Mouse (Mus musculus) bone marrow, adult 2 months (tissue): Measurements from ENCODE around the gene Fam19a3. TPM values are rescaled to one million over a fixed set of nuclear protein-coding genes. Genes with fewer than 3 reads are reported as not detected.
A peak's percentile ranks its signal among the peaks of the same experiment; 100 is the strongest.
"Not testable (repeated sequence)": the region's sequence is repeated elsewhere in the genome, so short reads cannot be mapped to it uniquely, and the experiment has no call there.

ENCODE experiments used
- H3K27ac ChIP-seq: fragments of 200-500 bp; 2 replicates; pipeline ENCODE4 v1.5.1; 2012; ENCODE audit warnings: low read depth, mild to moderate bottlenecking, control low read depth, inconsistent platforms, low read length; ENCODE audit not compliant: control insufficient read depth, poor library complexity, insufficient read depth
- H3K4me1 ChIP-seq: fragments of 200-500 bp; 2 replicates; pipeline ENCODE4 v1.6.1; 2011; ENCODE audit warnings: low read length; ENCODE audit not compliant: control insufficient read depth, insufficient read depth
- H3K4me3 ChIP-seq: fragments of 200-500 bp; replicated peaks from 2 replicates; pipeline ENCODE3; 2011; ENCODE audit warnings: mild to moderate bottlenecking, low read depth, low read length, control low read depth; ENCODE audit not compliant: control insufficient read depth
- CTCF ChIP-seq: fragments of 200-500 bp; IDR thresholded peaks from 2 replicates; pipeline ENCODE4 v1.5.1; 2011; ENCODE audit warnings: low read length, control low read depth; ENCODE audit not compliant: control insufficient read depth, insufficient read depth
- POLR2A ChIP-seq: fragments of 200-500 bp; IDR thresholded peaks from 2 replicates; pipeline ENCODE4 v1.6.1; 2011; ENCODE audit warnings: low read depth, mild to moderate bottlenecking, control low read depth, low read length, borderline replicate concordance; ENCODE audit not compliant: control insufficient read depth
- WGBS: fragments of 180-500 bp; shearing (Covaris S2); methylation state at CpG from one replicate; pipeline ENCODE4 v1.1.7; 2018; 5-methylcytosine and 5-hydroxymethylcytosine counted together
- polyA plus RNA-seq: library from polyadenylated mRNA; stranded (reverse); fragments of >200 nt; gene quantifications from 2 replicates; pipeline ENCODE4 v1.2.4, GENCODE M21; 2011; ENCODE audit warnings: low replicate concordance; ENCODE audit not compliant: missing spikeins, insufficient read depth, insufficient read length

The Fam19a3 gene
- polyA plus RNA-seq, 1 experiment, result not detected

DNA sequence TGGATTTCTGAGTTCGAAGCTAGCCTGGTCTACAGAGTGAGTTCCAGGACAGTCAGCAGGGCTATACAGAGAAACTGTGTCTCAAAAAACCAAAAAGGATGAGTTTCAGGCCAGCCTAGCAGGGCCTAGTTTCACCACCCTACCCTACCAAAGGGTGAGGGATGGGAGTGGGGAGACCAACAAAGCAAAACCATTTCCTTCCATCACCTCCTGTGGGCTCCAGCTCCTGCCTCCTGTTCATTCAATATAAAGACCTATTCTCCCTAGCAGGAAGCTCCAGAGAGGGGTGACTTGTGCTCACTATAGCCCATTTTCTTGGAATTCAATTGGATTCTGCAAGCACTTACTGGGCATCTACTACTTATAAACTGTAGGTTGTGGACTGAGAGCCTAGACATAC lies 33.1 kb upstream of the Fam19a3 start:
- Histone ChIP-seq H3K4me3 (no peak overlapping the region), H3K4me1 (no peaks in the 10 kb centered on the region)
- TF ChIP-seq POLR2A (no peak), CTCF (no peak)

DNA sequence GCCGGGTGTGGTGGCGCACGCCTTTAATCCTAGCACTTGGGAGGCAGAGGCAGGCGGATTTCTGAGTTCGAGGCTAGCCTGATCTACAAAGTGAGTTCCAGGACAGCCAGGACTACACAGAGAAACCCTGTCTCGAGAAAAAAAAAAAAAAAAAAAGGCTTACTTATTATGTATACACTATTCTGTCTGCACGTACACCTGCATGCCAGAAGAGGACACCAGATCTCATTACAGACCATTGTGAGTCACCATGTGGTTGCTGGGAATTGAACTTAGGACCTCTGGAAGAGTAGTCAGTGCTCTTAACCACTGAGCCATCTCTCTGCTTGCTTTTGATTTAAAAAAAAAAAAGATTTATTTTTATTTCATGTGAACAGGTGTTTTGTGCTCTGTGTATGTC lies 31.6 kb upstream of the Fam19a3 start:
- H3K4me3 ChIP-seq, H3K27ac ChIP-seq, H3K4me1 ChIP-seq: not testable (repeated sequence)
- WGBS, result 80% methylated on average over 7 of the region's 7 CpGs

More for the DNA sequence above, 33.1 kb upstream of the Fam19a3 start:
- no peak overlapping the region for H3K27ac ChIP-seq
- WGBS, result 86% methylated on average over 1 of the region's 1 CpGs

DNA sequence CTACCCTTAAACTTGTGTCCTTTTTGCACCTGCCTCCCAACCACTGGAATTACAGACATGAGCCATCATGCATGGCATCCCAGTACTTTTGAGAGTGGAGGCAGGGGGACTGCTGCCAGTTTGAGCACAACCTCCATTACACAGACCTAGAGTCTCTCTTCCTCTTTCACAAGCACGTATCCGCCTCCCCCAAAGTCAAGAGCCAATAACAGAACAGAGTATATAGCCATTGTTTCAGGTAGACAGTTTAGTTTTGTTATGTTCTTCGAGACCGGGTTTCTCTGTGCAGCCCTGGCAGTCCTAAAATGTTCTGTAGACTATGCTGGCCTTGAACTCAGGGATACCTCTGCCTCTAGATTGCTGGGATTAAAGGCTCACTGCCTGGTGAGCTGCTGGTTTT lies 30.6 kb upstream of the Fam19a3 start:
- WGBS, result 73% methylated on average over 4 of the region's 4 CpGs
- H3K27ac ChIP-seq, result no peak overlapping the region
- no peak for TF ChIP-seq CTCF
- TF ChIP-seq POLR2A, result no peak
- no peaks in the 10 kb centered on the region for H3K4me1 ChIP-seq
- H3K4me3 ChIP-seq, result no peak overlapping the region

DNA sequence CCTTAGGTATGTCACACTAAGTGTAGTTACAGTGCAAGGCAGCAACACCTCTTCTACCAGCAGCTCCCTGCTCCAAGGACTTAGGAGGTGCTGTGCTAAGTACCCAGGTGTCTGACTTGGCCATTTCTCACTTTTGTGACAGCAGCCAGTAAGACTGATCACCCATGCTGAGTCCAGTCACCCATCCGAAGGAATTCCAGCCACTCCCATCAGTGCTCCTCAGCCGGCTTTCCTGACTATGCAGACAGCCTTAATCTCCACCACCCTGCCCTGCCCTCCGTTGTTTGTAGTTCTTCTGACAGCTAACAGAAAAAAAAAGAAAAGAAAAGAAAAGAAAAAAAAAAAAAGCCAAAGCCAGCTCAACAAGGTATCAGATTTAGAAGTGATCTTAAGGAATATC lies 30.1 kb upstream of the Fam19a3 start:
- Histone ChIP-seq H3K4me3 (no peak overlapping the region), H3K27ac (no peak overlapping the region), H3K4me1 (no peaks in the 10 kb centered on the region)
- TF ChIP-seq CTCF (no peak), POLR2A (no peak)
- 85% methylated on average over 3 of the region's 3 CpGs for WGBS

DNA sequence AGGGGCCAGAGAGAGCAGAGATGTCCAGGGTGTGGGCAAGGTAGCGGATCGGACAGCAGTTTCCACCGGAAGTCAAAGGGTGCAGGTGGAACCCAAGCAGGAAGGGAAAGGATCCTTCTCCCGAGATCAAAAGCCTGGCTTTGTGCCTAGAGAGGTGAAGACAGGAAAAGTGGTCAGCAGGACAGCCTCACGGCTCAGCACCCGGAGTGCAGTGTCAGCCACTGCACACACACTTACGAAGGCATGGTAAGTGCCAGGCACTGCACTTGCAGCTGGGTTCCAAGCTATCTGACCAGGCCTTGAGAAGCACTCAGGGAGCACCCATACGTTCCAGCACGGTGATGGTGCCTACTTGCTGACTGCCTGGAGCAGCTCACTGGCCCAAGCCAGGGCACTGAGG lies 23.9 kb upstream of the Fam19a3 start:
- 87% methylated on average over 9 of the region's 9 CpGs for WGBS
- TF ChIP-seq POLR2A (0 out of 2 replicates have a peak, but pooled peaks have one; percentile 7), CTCF (no peak)
- no peak overlapping the region for H3K27ac ChIP-seq
- no peaks in the 10 kb centered on the region for H3K4me1 ChIP-seq
- no peak overlapping the region for H3K4me3 ChIP-seq

DNA sequence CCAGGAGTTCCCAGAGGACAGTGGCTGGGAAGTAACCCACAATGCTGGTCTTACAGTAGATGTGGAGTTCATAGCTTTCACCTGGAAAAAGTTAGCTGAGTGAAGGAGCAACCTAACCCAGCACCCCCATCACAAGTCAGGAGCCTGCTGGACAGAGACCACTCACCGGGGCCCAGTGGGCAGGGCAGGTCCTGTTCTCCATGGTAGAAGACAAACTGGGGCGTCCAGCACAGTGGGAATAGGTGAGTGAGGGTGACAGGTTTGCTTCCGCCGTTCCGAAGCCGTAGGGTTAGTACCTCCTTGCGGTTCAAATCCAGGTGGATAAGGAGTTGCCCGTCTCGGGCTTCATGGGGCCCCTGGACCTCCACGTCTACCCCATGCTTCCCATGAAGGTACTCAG lies 22.7 kb upstream of the Fam19a3 start:
- WGBS, result 89% methylated on average over 10 of the region's 10 CpGs
- no peak overlapping the region for H3K4me3 ChIP-seq
- TF ChIP-seq POLR2A, result no peak
- TF ChIP-seq CTCF, result no peak

DNA sequence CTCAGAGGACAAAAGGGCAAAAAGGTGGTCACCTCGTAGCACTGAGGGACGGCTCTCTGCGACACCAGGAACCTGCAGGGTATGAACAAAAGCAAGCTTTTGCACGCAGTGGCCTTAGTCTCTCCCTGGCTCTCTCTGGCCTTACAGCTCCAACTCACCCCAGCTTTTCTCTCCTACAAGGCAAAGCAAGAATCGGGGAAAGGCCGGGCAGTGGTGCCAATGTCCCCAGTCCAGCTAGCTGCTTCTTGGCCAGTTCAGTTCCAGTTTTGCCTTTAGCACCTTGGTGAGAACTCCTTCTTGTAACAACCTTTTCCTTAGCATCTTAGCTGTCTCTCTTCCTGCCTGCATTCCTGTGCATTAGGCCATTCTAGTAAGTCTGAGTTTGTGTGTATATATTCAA lies 19.8 kb upstream of the Fam19a3 start:
- Histone ChIP-seq H3K4me1 (no peaks in the 10 kb centered on the region), H3K27ac (no peak overlapping the region), H3K4me3 (no peak overlapping the region)
- 89% methylated on average over 6 of the region's 6 CpGs for WGBS
- no peak for TF ChIP-seq POLR2A
- TF ChIP-seq CTCF, result no peak

More for the DNA sequence above, 22.7 kb upstream of the Fam19a3 start:
- H3K4me1 ChIP-seq, result no peaks in the 10 kb centered on the region
- no peak overlapping the region for H3K27ac ChIP-seq

DNA sequence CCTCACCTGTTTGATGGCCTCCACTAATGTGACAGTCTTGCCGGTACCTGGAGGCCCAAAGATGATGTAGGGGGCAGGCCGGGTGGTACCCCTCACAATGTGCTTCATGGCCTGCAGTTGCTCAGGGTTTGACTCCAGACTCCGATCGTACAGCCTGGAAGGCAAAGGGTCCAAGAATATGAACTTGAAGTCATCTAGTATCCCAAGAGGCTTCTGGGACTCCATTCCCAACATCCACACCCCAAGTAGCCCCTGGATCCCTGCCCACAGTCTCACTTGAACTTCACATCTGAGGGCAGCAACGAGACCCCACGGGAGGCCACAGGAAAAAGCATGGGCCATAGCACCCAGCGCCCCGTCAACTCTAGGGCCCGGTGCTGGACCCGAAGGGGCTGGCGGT lies 19.0 kb upstream of the Fam19a3 start:
- no peak overlapping the region for H3K27ac ChIP-seq

DNA sequence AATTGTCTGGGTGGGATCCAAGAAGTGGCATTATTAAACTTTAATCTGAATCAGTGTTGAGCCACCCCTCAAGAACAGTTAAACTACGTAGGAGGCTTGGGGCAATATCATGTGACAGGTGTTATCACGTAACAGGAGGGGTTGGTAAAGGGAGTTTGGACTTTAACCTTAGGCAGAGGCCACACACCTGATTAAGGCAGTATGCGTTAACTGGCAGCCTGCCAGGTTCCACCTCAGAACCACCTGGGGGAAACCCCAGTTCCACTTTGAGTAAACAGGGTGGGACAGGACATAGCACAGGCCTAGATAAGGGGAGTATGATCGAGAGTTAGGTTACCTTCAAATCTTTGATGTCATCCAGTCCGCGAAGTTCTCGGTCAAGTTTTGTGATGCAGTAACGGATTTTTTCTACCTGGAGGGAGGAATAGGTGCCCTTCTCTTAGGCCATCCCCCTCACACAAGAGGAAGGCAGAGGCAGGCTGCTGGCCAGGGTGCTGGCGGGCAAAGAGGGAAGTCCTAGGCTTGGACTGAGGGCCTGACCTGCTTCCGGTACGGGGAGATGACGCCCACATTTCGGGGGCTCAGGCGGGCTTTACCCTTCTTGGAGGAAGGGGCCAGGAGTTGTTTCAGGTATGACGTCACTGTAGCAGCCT lies 14.9 kb upstream of the Fam19a3 start:
- no peak overlapping the region for H3K4me3 ChIP-seq
- TF ChIP-seq POLR2A (no peak), CTCF (no peak)
- WGBS, result 83% methylated on average over 15 of the region's 15 CpGs
- H3K27ac ChIP-seq, result no peak overlapping the region
- H3K4me1 ChIP-seq, result no peaks in the 10 kb centered on the region

More for the DNA sequence above, 19.0 kb upstream of the Fam19a3 start:
- TF ChIP-seq CTCF (no peak), POLR2A (no peak)
- no peaks in the 10 kb centered on the region for H3K4me1 ChIP-seq
- 93% methylated on average over 11 of the region's 11 CpGs for WGBS
- no peak overlapping the region for H3K4me3 ChIP-seq

DNA sequence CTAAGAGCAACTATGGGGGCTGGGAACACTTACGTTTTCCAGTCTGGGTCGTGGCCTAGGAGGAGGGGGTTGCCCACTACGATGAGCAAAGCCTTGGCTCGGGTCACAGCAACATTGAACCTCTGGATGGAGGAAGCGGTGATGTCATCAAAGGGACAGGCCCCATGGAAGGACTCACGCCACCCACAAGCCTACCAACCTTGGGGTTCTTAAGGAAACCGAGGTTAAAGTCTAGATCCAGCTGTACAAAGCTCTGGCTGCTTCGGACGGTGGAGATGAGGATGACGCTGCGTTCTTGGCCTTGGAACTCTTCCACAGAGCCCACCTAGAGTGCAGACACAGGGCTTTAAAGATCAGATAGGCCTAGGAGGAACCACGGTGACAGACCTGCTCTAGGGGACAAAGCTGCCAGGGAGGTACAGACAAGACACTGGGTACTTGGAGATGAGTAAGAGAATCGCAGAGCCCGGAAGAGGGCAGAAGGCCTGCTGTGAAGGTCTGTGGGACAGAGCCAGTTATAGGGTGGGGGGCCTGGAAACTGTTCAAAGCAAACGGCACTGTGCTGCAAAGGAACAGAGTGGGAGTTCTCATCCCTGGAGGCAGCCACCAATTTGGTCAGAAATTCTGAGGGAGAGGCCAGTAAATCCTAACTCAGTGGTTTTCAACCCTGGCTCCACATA lies 14.2 kb upstream of the Fam19a3 start:
- no peaks in the 10 kb centered on the region for H3K4me1 ChIP-seq
- H3K4me3 ChIP-seq, result no peak overlapping the region
- TF ChIP-seq CTCF (no peak), POLR2A (no peak)
- WGBS, result 74% methylated on average over 15 of the region's 15 CpGs
- no peak overlapping the region for H3K27ac ChIP-seq
